Mouse (Mus musculus): ENCODE measurements at regions not wholly inside any gene's neighbourhood (a gene's known extent, or its start where the extent isn't known, plus 50 kb on each side); places are given as distances from the start of the nearest gene placed in this dataset.

GRCm38 (mm10) chr6:51088641-51089372 lies 343.7 kb upstream of the Nfe2l3 start:
- H3K4me1 ChIP-seq (ENCODE audit: control insufficient read depth, insufficient read depth, low read length) = no peaks in the 10 kb centered on the region
- TF ChIP-seq POLR2A (IDR thresholded peaks at IDR 0.05; ENCODE audit: borderline replicate concordance, low read depth, low read length) (no peak), CTCF (IDR thresholded peaks at IDR 0.05; ENCODE audit: low read depth, low read length) (no peak)
- H3K4me3 ChIP-seq (ENCODE audit: insufficient read depth, low read length) = no peak overlapping the region
- H3K27ac ChIP-seq (ENCODE audit: insufficient read depth, low read depth, low read length) = no peak overlapping the region

- peaks cover 11% of the 10 kb centered on the region for H3K4me1 ChIP-seq (ENCODE audit: control insufficient read depth, insufficient read depth, low read length)
- TF ChIP-seq CTCF (IDR thresholded peaks at IDR 0.05; ENCODE audit: low read depth, low read length) (no peak), POLR2A (IDR thresholded peaks at IDR 0.05; ENCODE audit: borderline replicate concordance, low read depth, low read length) (no peak)
Measured at GRCm38 (mm10) chr6:51093196-51093595, 339.3 kb upstream of the Nfe2l3 start.

GRCm38 (mm10) chr6:51094304-51094703 lies 338.2 kb upstream of the Nfe2l3 start:
- no peak for TF ChIP-seq POLR2A (IDR thresholded peaks at IDR 0.05; ENCODE audit: borderline replicate concordance, low read depth, low read length)
- TF ChIP-seq CTCF (IDR thresholded peaks at IDR 0.05; ENCODE audit: low read depth, low read length) = no peak
- peaks cover 11% of the 10 kb centered on the region for H3K4me1 ChIP-seq (ENCODE audit: control insufficient read depth, insufficient read depth, low read length)

More at GRCm38 (mm10) chr6:51093196-51093595, 339.3 kb upstream of the Nfe2l3 start:
- no peak overlapping the region for H3K27ac ChIP-seq (ENCODE audit: insufficient read depth, low read depth, low read length)
- H3K4me3 ChIP-seq (ENCODE audit: insufficient read depth, low read length) = no peak overlapping the region

GRCm38 (mm10) chr6:51097488-51097887 lies 335.0 kb upstream of the Nfe2l3 start:
- no peak for TF ChIP-seq CTCF (IDR thresholded peaks at IDR 0.05; ENCODE audit: low read depth, low read length)
- TF ChIP-seq POLR2A (IDR thresholded peaks at IDR 0.05; ENCODE audit: borderline replicate concordance, low read depth, low read length) = no peak
- H3K4me1 ChIP-seq (ENCODE audit: control insufficient read depth, insufficient read depth, low read length) = peaks cover 11% of the 10 kb centered on the region
- no peak overlapping the region for H3K4me3 ChIP-seq (ENCODE audit: insufficient read depth, low read length)
- no peak overlapping the region for H3K27ac ChIP-seq (ENCODE audit: insufficient read depth, low read depth, low read length)

More at GRCm38 (mm10) chr6:51094304-51094703, 338.2 kb upstream of the Nfe2l3 start:
- no peak overlapping the region for H3K4me3 ChIP-seq (ENCODE audit: insufficient read depth, low read length)
- H3K27ac ChIP-seq (ENCODE audit: insufficient read depth, low read depth, low read length) = no peak overlapping the region

GRCm38 (mm10) chr6:51100341-51100740 lies 332.1 kb upstream of the Nfe2l3 start:
- no peak for TF ChIP-seq CTCF (IDR thresholded peaks at IDR 0.05; ENCODE audit: low read depth, low read length)
- TF ChIP-seq POLR2A (IDR thresholded peaks at IDR 0.05; ENCODE audit: borderline replicate concordance, low read depth, low read length) = no peak
- Histone ChIP-seq H3K4me1 (ENCODE audit: control insufficient read depth, insufficient read depth, low read length) (peaks cover 11% of the 10 kb centered on the region), H3K27ac (ENCODE audit: insufficient read depth, low read depth, low read length) (no peak overlapping the region), H3K4me3 (ENCODE audit: insufficient read depth, low read length) (no peak overlapping the region)

GRCm38 (mm10) chr6:51103236-51103635 lies 329.2 kb upstream of the Nfe2l3 start:
- no peak overlapping the region for H3K4me3 ChIP-seq (ENCODE audit: insufficient read depth, low read length)
- no peak overlapping the region for H3K27ac ChIP-seq (ENCODE audit: insufficient read depth, low read depth, low read length)
- H3K4me1 ChIP-seq (ENCODE audit: control insufficient read depth, insufficient read depth, low read length) = no peaks in the 10 kb centered on the region; the same call in 1 of the 2 replicates
- no peak for TF ChIP-seq CTCF (IDR thresholded peaks at IDR 0.05; ENCODE audit: low read depth, low read length)
- no peak for TF ChIP-seq POLR2A (IDR thresholded peaks at IDR 0.05; ENCODE audit: borderline replicate concordance, low read depth, low read length)

GRCm38 (mm10) chr6:51104336-51104735 lies 328.1 kb upstream of the Nfe2l3 start:
- Histone ChIP-seq H3K4me1 (ENCODE audit: control insufficient read depth, insufficient read depth, low read length) (no peaks in the 10 kb centered on the region; the same call in 1 of the 2 replicates), H3K27ac (ENCODE audit: insufficient read depth, low read depth, low read length) (no peak overlapping the region), H3K4me3 (ENCODE audit: insufficient read depth, low read length) (no peak overlapping the region)
- TF ChIP-seq CTCF (IDR thresholded peaks at IDR 0.05; ENCODE audit: low read depth, low read length) = no peak
- no peak for TF ChIP-seq POLR2A (IDR thresholded peaks at IDR 0.05; ENCODE audit: borderline replicate concordance, low read depth, low read length)

- Histone ChIP-seq H3K27ac (ENCODE audit: insufficient read depth, low read depth, low read length) (no peak overlapping the region), H3K4me3 (ENCODE audit: insufficient read depth, low read length) (no peak overlapping the region), H3K4me1 (ENCODE audit: control insufficient read depth, insufficient read depth, low read length) (peaks cover 5% of the 10 kb centered on the region)
- no peak for TF ChIP-seq CTCF (IDR thresholded peaks at IDR 0.05; ENCODE audit: low read depth, low read length)
- no peak for TF ChIP-seq POLR2A (IDR thresholded peaks at IDR 0.05; ENCODE audit: borderline replicate concordance, low read depth, low read length)
Measured at GRCm38 (mm10) chr6:51108336-51108956, 324.0 kb upstream of the Nfe2l3 start.

GRCm38 (mm10) chr6:51110596-51110995 lies 321.9 kb upstream of the Nfe2l3 start:
- no peak overlapping the region for H3K4me3 ChIP-seq (ENCODE audit: insufficient read depth, low read length)

More at GRCm38 (mm10) chr6:51110596-51110995, 321.9 kb upstream of the Nfe2l3 start:
- H3K4me1 ChIP-seq (ENCODE audit: control insufficient read depth, insufficient read depth, low read length) = peaks cover 5% of the 10 kb centered on the region
- no peak overlapping the region for H3K27ac ChIP-seq (ENCODE audit: insufficient read depth, low read depth, low read length)
- TF ChIP-seq CTCF (IDR thresholded peaks at IDR 0.05; ENCODE audit: low read depth, low read length) (no peak), POLR2A (IDR thresholded peaks at IDR 0.05; ENCODE audit: borderline replicate concordance, low read depth, low read length) (no peak)

Data from bone marrow macrophage, adult 2 months (primary cell).